10 mouse cellular contexts compared by ENCODE assay signal in the genomic region with DNA sequence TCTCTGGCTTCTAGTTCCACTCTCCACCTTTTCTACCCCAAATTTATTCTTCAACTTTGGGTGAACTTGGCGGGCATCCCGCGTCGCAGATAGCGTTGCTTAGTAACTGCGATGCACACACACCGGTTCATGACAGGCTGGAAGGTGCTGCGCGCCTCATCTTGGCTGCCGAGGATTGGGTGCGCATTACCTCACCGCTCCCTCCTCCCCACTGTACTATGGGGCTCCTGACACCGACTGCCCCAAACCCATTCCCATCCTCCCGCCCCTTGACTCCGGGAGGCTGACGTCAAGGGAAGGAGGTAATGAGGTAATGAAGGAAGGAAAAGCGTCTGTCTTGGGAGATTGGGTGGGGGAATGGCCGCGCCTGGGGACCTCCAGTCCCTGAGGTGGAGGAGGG. TPM values are rescaled to one million over a fixed set of nuclear protein-coding genes. Genes with fewer than 3 reads are reported as not detected.
DNase-seq lines count a peak whose midpoint lies in the region; ATAC-seq lines count a peak whose summit lies in the region.
"Had no signal": no experiment of that assay in that cellular context is flagged by ENCODE, and none has a peak within 500 bp of the region (broad histone marks: within the 10 kb centered on the region; RNA-seq: fewer than 3 reads in every experiment).

No protein-coding gene starts in this region.

- no peak overlapping the region for H3K9ac ChIP-seq in midbrain, embryonic 13.5 days (replicated peaks)
- H3K9ac ChIP-seq in forebrain, embryonic 15.5 days (replicated peaks): no peak overlapping the region
- H3K9ac ChIP-seq in midbrain, embryonic 16.5 days (ENCODE audit: low read depth, low read length): no peak overlapping the region
- H3K9ac ChIP-seq: liver, embryonic 14.5 days had no signal

- ATAC-seq in midbrain, embryonic 13.5 days: no peak
- peak; percentile 83 for ATAC-seq in forebrain, embryonic 15.5 days (replicated peaks)
- ATAC-seq in hematopoietic stem cell, adult 5-6 weeks (replicated peaks in 1 of 2; ENCODE audit: insufficient read depth in 1 of 2, low FRiP score in 2 of 2, low TSS enrichment in 1 of 2, low read depth in 1 of 2, poor library complexity in 2 of 2, severe bottlenecking in 2 of 2): peak; percentile 33 to 53; a peak in 3 of 4 replicates
- peak; percentile 80 for ATAC-seq in midbrain, embryonic 16.5 days
- ATAC-seq: Patski had no signal

- no peaks in the 10 kb centered on the region for H3K9me3 ChIP-seq in midbrain, embryonic 10.5 days (replicated peaks)
- H3K9me3 ChIP-seq in midbrain, embryonic 13.5 days: no peaks in the 10 kb centered on the region
- H3K9me3 ChIP-seq in forebrain, embryonic 15.5 days: no peaks in the 10 kb centered on the region
- no peaks in the 10 kb centered on the region for H3K9me3 ChIP-seq in midbrain, embryonic 16.5 days (replicated peaks; ENCODE audit: control insufficient read depth, low read length, poor library complexity, severe bottlenecking)

- no peak overlapping the region for H3K27ac ChIP-seq in midbrain, embryonic 10.5 days (replicated peaks)
- no peak overlapping the region for H3K27ac ChIP-seq in midbrain, embryonic 13.5 days
- H3K27ac ChIP-seq in forebrain, embryonic 15.5 days (replicated peaks): no peak overlapping the region
- no peak overlapping the region for H3K27ac ChIP-seq in midbrain, embryonic 16.5 days (ENCODE audit: low read length)
- H3K27ac ChIP-seq: liver, embryonic 14.5 days had no signal

- WGBS in midbrain, embryonic 10.5 days: 1% methylated on average over 19 of the region's 19 CpGs
- 2% methylated on average over 19 of the region's 19 CpGs for WGBS in midbrain, embryonic 13.5 days
- under 1% methylated on average over 19 of the region's 19 CpGs for WGBS in forebrain, embryonic 15.5 days
- 1% methylated on average over 19 of the region's 19 CpGs for WGBS in midbrain, embryonic 16.5 days

- H3K4me1 ChIP-seq in midbrain, embryonic 10.5 days: peaks cover 7% of the 10 kb centered on the region
- peaks cover 9% of the 10 kb centered on the region; the same call in 1 of the 2 replicates for H3K4me1 ChIP-seq in midbrain, embryonic 13.5 days (replicated peaks)
- peaks cover 14% of the 10 kb centered on the region for H3K4me1 ChIP-seq in forebrain, embryonic 15.5 days
- peaks cover 7% of the 10 kb centered on the region; the same call in 1 of the 2 replicates for H3K4me1 ChIP-seq in midbrain, embryonic 16.5 days (ENCODE audit: control insufficient read depth, insufficient read depth, low read length)

- no peak overlapping the region for H3K4me2 ChIP-seq in midbrain, embryonic 13.5 days (replicated peaks)
- peak overlapping the region; percentile 16; the same call in 1 of the 2 replicates for H3K4me2 ChIP-seq in forebrain, embryonic 15.5 days (replicated peaks)
- H3K4me2 ChIP-seq in midbrain, embryonic 16.5 days (ENCODE audit: low read length): peak overlapping the region; percentile 28; the same call in 1 of the 2 replicates

- H3K4me3 ChIP-seq in midbrain, embryonic 10.5 days: no peak overlapping the region
- no peak overlapping the region for H3K4me3 ChIP-seq in midbrain, embryonic 13.5 days (replicated peaks)
- H3K4me3 ChIP-seq in forebrain, embryonic 15.5 days: peak overlapping the region; percentile 5; the same call in 1 of the 2 replicates
- no peak overlapping the region for H3K4me3 ChIP-seq in midbrain, embryonic 16.5 days (ENCODE audit: low read depth, low read length)

- no peaks in the 10 kb centered on the region for H3K36me3 ChIP-seq in midbrain, embryonic 10.5 days
- no peaks in the 10 kb centered on the region for H3K36me3 ChIP-seq in midbrain, embryonic 13.5 days
- no peaks in the 10 kb centered on the region for H3K36me3 ChIP-seq in forebrain, embryonic 15.5 days
- no peaks in the 10 kb centered on the region for H3K36me3 ChIP-seq in midbrain, embryonic 16.5 days (ENCODE audit: control insufficient read depth, insufficient read depth, low read length)

- DNase-seq in midbrain, embryonic 10.5 days (ENCODE audit: low spot score): peak; percentile 31
- no peak for DNase-seq in cerebellum, adult 11-12 months
- no peak for DNase-seq in thymus, adult 18-20 months
- DNase-seq in gastrocnemius, adult 18-20 months (ENCODE audit: low spot score): no peak

- peaks cover 100% of the 10 kb centered on the region for H3K27me3 ChIP-seq in midbrain, embryonic 10.5 days (ENCODE audit: low read depth, poor library complexity, severe bottlenecking)
- H3K27me3 ChIP-seq in midbrain, embryonic 13.5 days: peaks cover 99% of the 10 kb centered on the region
- peaks cover 92% of the 10 kb centered on the region for H3K27me3 ChIP-seq in forebrain, embryonic 15.5 days
- peaks cover 75% of the 10 kb centered on the region for H3K27me3 ChIP-seq in midbrain, embryonic 16.5 days (ENCODE audit: control insufficient read depth, insufficient read depth, low read depth, low read length)
- H3K27me3 ChIP-seq: Patski had no signal

RNA-seq across cellular contexts. Expression of a gene that starts 8.0 kb away (rescaled TPM):
- polyA plus RNA-seq in midbrain, embryonic 10.5 days (2016; fragmentation: Nextera tagmentation; extraction: Ambion mirVana): 0.05 TPM in 1 of 2 replicates, not detected in the other
- polyA plus RNA-seq in midbrain, embryonic 13.5 days (2015; fragmentation: Nextera tagmentation; extraction: Ambion mirVana): 0.11 TPM in 1 of 2 replicates, not detected in the other
- polyA plus RNA-seq in forebrain, embryonic 15.5 days (2015; fragmentation: Nextera tagmentation; extraction: Ambion mirVana): 0.08 TPM in 1 of 2 replicates, not detected in the other
- not detected in 2 replicates for total RNA-seq in hematopoietic stem cell, adult 5-6 weeks (2017)
- polyA plus RNA-seq in midbrain, embryonic 16.5 days (2015; fragmentation: Nextera tagmentation; extraction: Ambion mirVana): 0.13 and 0.22 TPM in 2 replicates
- total RNA-seq in gastrocnemius, adult 18-20 months (2021): under 1 TPM in 1 of 2 experiments, not detected in 1; 0.09 TPM

RNA-seq across cellular contexts. Expression of a gene that starts 42.5 kb away (rescaled TPM):
- polyA plus RNA-seq in midbrain, embryonic 10.5 days (2016; fragmentation: Nextera tagmentation; extraction: Ambion mirVana): not detected in 2 replicates
- not detected in 2 replicates for polyA plus RNA-seq in midbrain, embryonic 13.5 days (2015; fragmentation: Nextera tagmentation; extraction: Ambion mirVana)
- polyA plus RNA-seq in forebrain, embryonic 15.5 days (2015; fragmentation: Nextera tagmentation; extraction: Ambion mirVana): not detected in 2 replicates
- total RNA-seq in hematopoietic stem cell, adult 5-6 weeks (2017): not detected in 2 replicates
- not detected in 2 replicates for polyA plus RNA-seq in midbrain, embryonic 16.5 days (2015; fragmentation: Nextera tagmentation; extraction: Ambion mirVana)
- not detected for total RNA-seq in gastrocnemius, adult 18-20 months (2021)
- polyA plus RNA-seq: liver, embryonic 14.5 days; Patski had no signal
